Mouse (Mus musculus): ENCODE measurements around the gene Fam187b. TPM values are rescaled to one million over a fixed set of nuclear protein-coding genes. Genes with fewer than 3 reads are reported as not detected.

Gene Fam187b
- total and polyA plus RNA-seq, 3 experiments: not detected

DNA sequence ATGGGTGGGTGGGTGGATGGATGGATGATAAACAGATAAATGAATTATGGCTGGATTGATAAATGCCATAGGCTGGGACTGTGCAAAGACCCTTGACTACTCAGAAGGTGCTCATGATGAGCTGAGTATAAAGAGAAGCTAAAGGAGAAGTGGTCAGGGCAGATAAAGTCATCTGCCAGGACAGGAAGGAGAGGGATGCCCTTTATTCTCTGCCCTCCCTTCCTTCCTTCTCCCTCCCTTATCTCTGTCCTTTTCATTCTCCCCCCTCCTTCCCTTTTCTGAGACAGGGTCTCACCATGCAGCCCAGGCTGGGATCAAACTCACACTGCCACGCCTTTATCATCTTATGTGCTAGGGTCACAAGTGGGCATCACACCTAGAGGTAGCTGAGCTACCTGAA, 34.2 kb downstream of the Fam187b start:
- DNase-seq (ENCODE audit: low read depth, low spot score): no peak
- no peak overlapping the region for H3K27ac ChIP-seq (ENCODE audit: control insufficient read depth, low read depth, low read length)
- peaks cover 0 to 6% of the 10 kb centered on the region in 2 experiments; a peak in 2 of 4 replicates for H3K36me3 ChIP-seq (ENCODE audit: control insufficient read depth in 1 of 2, insufficient read depth in 2 of 2, low read length in 2 of 2)
- no peaks in the 10 kb centered on the region for H3K79me2 ChIP-seq (ENCODE audit: control insufficient read depth, insufficient read depth, low read length, poor library complexity)
- H3K9me3 ChIP-seq (replicated peaks; ENCODE audit: insufficient read depth, low read length): no peaks in the 10 kb centered on the region
- peaks cover 0 to 17% of the 10 kb centered on the region in 2 experiments; a peak in 2 of 4 replicates for H3K4me1 ChIP-seq (ENCODE audit: control insufficient read depth in 1 of 2, insufficient read depth in 2 of 2, low read length in 2 of 2)
- H3K4me3 ChIP-seq (ENCODE audit: control insufficient read depth in 1 of 2, insufficient read depth in 1 of 2, low read depth in 2 of 2, low read length in 2 of 2): no peak overlapping the region
- no peaks in the 10 kb centered on the region for H3K27me3 ChIP-seq (ENCODE audit: control insufficient read depth in 1 of 2, insufficient read depth in 2 of 2, low read length in 2 of 2)
- TF ChIP-seq GATA1 (IDR thresholded peaks at IDR 0.05; ENCODE audit: low read depth, low read length): peak; percentile 13; the same call in 1 of the 2 replicates
- TF ChIP-seq MAX (IDR thresholded peaks at IDR 0.05; ENCODE audit: low read length): no peak
- no peak for TF ChIP-seq MYB (IDR thresholded peaks at IDR 0.05; ENCODE audit: low read depth, low read length)
- no peak for TF ChIP-seq CTCF (IDR thresholded peaks at IDR 0.05 in 2 of 3, conservative IDR thresholded peaks at IDR 0.05 in 1 of 3; ENCODE audit: control insufficient read depth in 1 of 3, insufficient read depth in 1 of 3, low read depth in 2 of 3, low read length in 3 of 3, poor library complexity in 1 of 3, severe bottlenecking in 1 of 3)
- peak; percentile 13 to 58; a peak in 1 of 4 replicates for TF ChIP-seq EP300 (IDR thresholded peaks at IDR 0.05; ENCODE audit: low read depth in 1 of 2, low read length in 2 of 2)
- no peak for TF ChIP-seq USF1 (IDR thresholded peaks at IDR 0.05; ENCODE audit: low read depth, low read length)
- H3K9ac ChIP-seq (ENCODE audit: control insufficient read depth, low read depth, low read length, poor library complexity, severe bottlenecking): no peak overlapping the region

DNA sequence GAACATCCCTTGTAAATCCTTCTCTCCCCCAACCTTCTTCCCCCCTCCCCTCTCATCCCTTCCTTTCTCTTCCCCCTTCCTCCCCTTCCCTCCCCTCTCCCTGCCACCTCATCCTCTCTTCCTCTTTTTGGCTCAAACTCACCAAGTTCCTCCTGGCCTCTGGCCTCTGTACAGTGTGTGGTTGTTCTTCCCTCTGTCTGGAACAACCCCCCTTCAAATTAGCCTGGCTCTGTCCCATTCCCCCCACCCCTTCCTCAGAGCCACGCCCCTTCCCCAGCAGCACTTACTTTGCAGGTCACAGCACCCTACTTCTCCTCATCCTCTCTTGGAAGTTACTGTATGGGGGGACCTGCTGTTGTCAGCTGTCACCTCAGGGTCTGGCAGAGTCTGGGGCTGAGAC, 34.6 kb downstream of the Fam187b start:
- Histone ChIP-seq H3K4me1 (ENCODE audit: control insufficient read depth in 1 of 2, insufficient read depth in 2 of 2, low read length in 2 of 2) (peaks cover 0 to 17% of the 10 kb centered on the region in 2 experiments; a peak in 2 of 4 replicates), H3K36me3 (ENCODE audit: control insufficient read depth in 1 of 2, insufficient read depth in 2 of 2, low read length in 2 of 2) (peaks cover 0 to 4% of the 10 kb centered on the region in 2 experiments; a peak in 2 of 4 replicates), H3K9ac (ENCODE audit: control insufficient read depth, low read depth, low read length, poor library complexity, severe bottlenecking) (no peak overlapping the region), H3K4me3 (ENCODE audit: control insufficient read depth in 1 of 2, insufficient read depth in 1 of 2, low read depth in 2 of 2, low read length in 2 of 2) (no peak overlapping the region), H3K27me3 (ENCODE audit: control insufficient read depth in 1 of 2, insufficient read depth in 2 of 2, low read length in 2 of 2) (no peaks in the 10 kb centered on the region), H3K27ac (ENCODE audit: control insufficient read depth, low read depth, low read length) (no peak overlapping the region), H3K9me3 (replicated peaks; ENCODE audit: insufficient read depth, low read length) (no peaks in the 10 kb centered on the region), H3K79me2 (ENCODE audit: control insufficient read depth, insufficient read depth, low read length, poor library complexity) (no peaks in the 10 kb centered on the region)
- TF ChIP-seq MAFK (IDR thresholded peaks at IDR 0.05; ENCODE audit: borderline replicate concordance, low read depth, low read length) (no peak), ZMIZ1 (IDR thresholded peaks at IDR 0.05; ENCODE audit: low read depth, low read length) (no peak), GATA1 (IDR thresholded peaks at IDR 0.05; ENCODE audit: low read depth, low read length) (no peak), RAD21 (IDR thresholded peaks at IDR 0.05; ENCODE audit: low read depth, low read length) (no peak), TCF12 (IDR thresholded peaks at IDR 0.05; ENCODE audit: low read depth, low read length) (no peak), POLR2A (IDR thresholded peaks at IDR 0.05; ENCODE audit: control insufficient read depth in 1 of 2, insufficient read depth in 1 of 2, low read depth in 1 of 2, low read length in 2 of 2, poor library complexity in 1 of 2) (no peak), POLR2AphosphoS5 (IDR thresholded peaks at IDR 0.05; ENCODE audit: borderline replicate concordance, low read depth, low read length) (no peak), SIN3A (IDR thresholded peaks at IDR 0.05; ENCODE audit: low read length) (no peak), ETS1 (IDR thresholded peaks at IDR 0.05; ENCODE audit: low read depth, low read length) (no peak), ZKSCAN1 (IDR thresholded peaks at IDR 0.05; ENCODE audit: low read depth, low read length) (no peak), JUND (IDR thresholded peaks at IDR 0.05; ENCODE audit: low read depth, low read length) (no peak), BHLHE40 (IDR thresholded peaks at IDR 0.05; ENCODE audit: borderline replicate concordance, low read depth, low read length) (no peak), TBP (IDR thresholded peaks at IDR 0.05; ENCODE audit: low read depth, low read length) (no peak), USF1 (IDR thresholded peaks at IDR 0.05; ENCODE audit: low read depth, low read length) (no peak), UBTF (IDR thresholded peaks at IDR 0.05; ENCODE audit: borderline replicate concordance, insufficient read depth, low read depth, low read length) (no peak), ZC3H11A (IDR thresholded peaks at IDR 0.05; ENCODE audit: low read depth, low read length) (no peak)
- peak; percentile 27 for DNase-seq (ENCODE audit: low read depth, low spot score)

All from MEL (cell line).